Mouse (Mus musculus): ENCODE results near the gene Thtpa.

- TF ChIP-seq CTCF (IDR thresholded peaks at IDR 0.05; ENCODE audit: low read depth) (no peak), EP300 (optimal IDR thresholded peaks at IDR 0.05) (no peak)
These were observed 16.9 kb upstream of the Thtpa start for GRCm38 (mm10) chr14:55077481-55078365.

Measured in stomach, postnatal 0 days (tissue).